In the genomic region with DNA sequence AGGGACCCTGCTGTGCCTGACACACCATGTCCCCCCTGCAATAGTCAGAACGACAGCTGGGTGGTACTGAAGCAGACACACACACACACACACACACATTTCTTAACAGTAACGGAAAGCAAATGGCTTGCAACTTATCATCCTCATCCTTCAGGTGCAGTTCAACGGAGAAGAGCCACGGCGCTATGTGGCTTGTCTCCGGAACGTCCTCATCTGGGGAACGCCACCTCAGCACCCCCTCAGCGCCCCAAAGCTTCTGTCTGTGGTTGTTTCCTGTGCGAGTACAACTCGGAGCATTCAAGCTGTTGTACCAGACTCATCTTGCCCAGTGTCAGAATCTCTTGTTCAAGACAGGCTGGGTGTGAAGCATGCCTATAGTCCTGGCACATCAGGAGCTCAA, we compare ENCODE assay signal across 26 mouse cellular contexts. TPM values are rescaled to one million over a fixed set of nuclear protein-coding genes. Genes with fewer than 3 reads are reported as not detected.
DNase-seq lines count a peak whose midpoint lies in the region; ATAC-seq lines count a peak whose summit lies in the region.
"Had no signal": no experiment of that assay in that cellular context is flagged by ENCODE, and none has a peak within 500 bp of the region (broad histone marks: within the 10 kb centered on the region; RNA-seq: fewer than 3 reads in every experiment).

No protein-coding gene starts in this region.

- H3K36me3 ChIP-seq in splenic B cell, adult 2 months (ENCODE audit: control insufficient read depth, insufficient read depth, low read length, poor library complexity, severe bottlenecking): no peaks in the 10 kb centered on the region
- H3K36me3 ChIP-seq: embryonic facial prominence, embryonic 12.5 days; embryonic facial prominence, embryonic 15.5 days; forebrain, embryonic 15.5 days; heart, embryonic 10.5 days; heart, embryonic 13.5 days; hindbrain, embryonic 12.5 days; hindbrain, embryonic 15.5 days had no signal

- ATAC-seq in CD4-positive, CD25-positive, alpha-beta regulatory T cell, adult 4 months: no peak
- ATAC-seq: forebrain, embryonic 15.5 days had no signal

- intact Hi-C loops in heart, postnatal 14 days (cut with DNase I): loop anchor here (5.0 to 10.0 kb wide), 3 partner anchors 149 to 399 kb away; a partner anchor contains a TSS

- H3K27me3 ChIP-seq in splenic B cell, adult 2 months (ENCODE audit: control insufficient read depth, insufficient read depth, low read length, poor library complexity, severe bottlenecking): no peaks in the 10 kb centered on the region; the same call in 1 of the 2 replicates
- H3K27me3 ChIP-seq: forebrain, embryonic 15.5 days had no signal

- DNase-seq in CD4-positive, CD25-positive, alpha-beta regulatory T cell, adult 2 months (ENCODE audit: low read depth, low spot score): peak; percentile 6
- DNase-seq in splenic B cell, adult 2 months (ENCODE audit: low read depth, low spot score): peak; percentile 13
- peak; percentile 52 to 55 for DNase-seq in thymus, postnatal 10 days (ENCODE audit: low spot score in 2 of 2)
- peak; percentile 29 to 50 for DNase-seq in thymus, postnatal 36 days
- DNase-seq in heart, postnatal 14 days: no peak
- no peak for DNase-seq in embryo, embryonic 10.5 days (ENCODE audit: low spot score)
- no peak for DNase-seq in ovary, postnatal 10 days (ENCODE audit: low spot score)
- DNase-seq: adrenal gland, postnatal 10 days; adrenal gland, postnatal 36 days; cerebellum, adult 18-20 months; cerebellum, adult 9-10 months; cerebellum, postnatal 14 days; gastrocnemius, postnatal 10 days; gastrocnemius, postnatal 36 days had no signal

RNA-seq across cellular contexts. Expression of a gene that starts 0.8 kb away (rescaled TPM):
- not detected for polyA plus RNA-seq in CD4-positive, CD25-positive, alpha-beta regulatory T cell, adult 4 months (2017; shearing (Covaris generic))
- under 1 TPM; 0.80 to 0.81 TPM for total RNA-seq in heart, postnatal 14 days (2021)
- total RNA-seq: adrenal gland, postnatal 36 days; gastrocnemius, adult 18-20 months; granulocyte monocyte progenitor cell, adult 5-6 weeks; hematopoietic stem cell, adult 5-6 weeks; MEL had no signal
- polyA plus RNA-seq: heart, embryonic 10.5 days had no signal

RNA-seq across cellular contexts. Expression of a gene that starts 11.7 kb away (rescaled TPM):
- polyA plus RNA-seq in CD4-positive, CD25-positive, alpha-beta regulatory T cell, adult 4 months (2017; shearing (Covaris generic)): not detected
- 1 to 10 TPM; 8.6 to 9.6 TPM for total RNA-seq in heart, postnatal 14 days (2021)
- total RNA-seq: hematopoietic stem cell, adult 5-6 weeks; MEL had no signal

Comparison
In these comparisons a context has a peak if more than half of its experiments do, and no peak if none do; other contexts are left out.
1. DNase-seq: peak in CD4-positive, CD25-positive, alpha-beta regulatory T cell, adult 2 months (single experiment), splenic B cell, adult 2 months (single experiment), thymus, postnatal 10 days (2 of 2) and thymus, postnatal 36 days (2 of 2); none in heart, postnatal 14 days (0 of 2), embryo, embryonic 10.5 days (single experiment) and ovary, postnatal 10 days (single experiment).